Mouse (Mus musculus) heart, embryonic 14.5 days (tissue): ENCODE data around the gene Rictor. TPM values are rescaled to one million over a fixed set of nuclear protein-coding genes. Genes with fewer than 3 reads are reported as not detected.
"Not testable (repeated sequence)": the region's sequence is repeated elsewhere in the genome, so short reads cannot be mapped to it uniquely, and the experiment has no call there.

Source experiments
- ATAC-seq: fragments of 200-750 bp; cut with Nextera tagmentation; 2 replicates; pipeline ENCODE4 v1.8.0; 2017; ENCODE audit warnings: low read depth, moderate TSS enrichment; ENCODE audit not compliant: insufficient number of reproducible peaks, insufficient read depth, low FRiP score
- H3K27ac ChIP-seq, 2 experiments: fragments of 200-500 bp in 1 of 2; fragments of 300-500 bp in 1 of 2; sonication (generic) in 1 of 2; replicated peaks in 1 of 2; 2 replicates each; pipeline ENCODE4 v1.5.1; 2012 to 2014; ENCODE audit warnings: low read depth in 2 of 2, low read length in 2 of 2, control low read depth in 1 of 2, mild to moderate bottlenecking in 1 of 2, mixed read lengths in 1 of 2; ENCODE audit not compliant: control insufficient read depth in 1 of 2, insufficient read depth in 1 of 2
- H3K27me3 ChIP-seq: fragments of 300-500 bp; sonication (generic); 2 replicates; pipeline ENCODE4 v1.6.1; 2014; ENCODE audit warnings: mild to moderate bottlenecking, low read length, control low read depth; ENCODE audit not compliant: control insufficient read depth, insufficient read depth
- H3K36me3 ChIP-seq: fragments of 300-500 bp; sonication (generic); 2 replicates; pipeline ENCODE4 v1.6.1; 2014; ENCODE audit warnings: mild to moderate bottlenecking, control low read depth, low read length, mixed read lengths; ENCODE audit not compliant: control insufficient read depth, insufficient read depth
- H3K4me1 ChIP-seq, 2 experiments: fragments of 200-500 bp in 1 of 2; fragments of 300-500 bp in 1 of 2; sonication (generic) in 1 of 2; 2 replicates each; pipeline ENCODE4 v1.6.1; 2012 to 2014; ENCODE audit warnings: low read length in 2 of 2, control low read depth in 1 of 2, mixed read lengths in 1 of 2; ENCODE audit not compliant: control insufficient read depth in 2 of 2, insufficient read depth in 2 of 2
- H3K4me2 ChIP-seq: fragments of 300-500 bp; sonication (generic); 2 replicates; pipeline ENCODE4 v1.6.1; 2014; ENCODE audit warnings: mild to moderate bottlenecking, low read length
- H3K4me3 ChIP-seq, 2 experiments: fragments of 200-500 bp in 1 of 2; fragments of 300-500 bp in 1 of 2; sonication (generic) in 1 of 2; 2 replicates each; pipeline ENCODE4 v1.5.1; 2012 to 2014; ENCODE audit warnings: low read length in 2 of 2, mild to moderate bottlenecking in 2 of 2, control low read depth in 1 of 2, low read depth in 1 of 2, moderate library complexity in 1 of 2; ENCODE audit not compliant: control insufficient read depth in 1 of 2, insufficient read depth in 1 of 2
- H3K9ac ChIP-seq: fragments of 300-500 bp; sonication (generic); 2 replicates; pipeline ENCODE4 v1.6.1; 2014; ENCODE audit warnings: mild to moderate bottlenecking, low read length
- H3K9me3 ChIP-seq: fragments of 300-500 bp; sonication (generic); 2 replicates; pipeline ENCODE4 v1.6.1; 2016; ENCODE audit warnings: low read length, control low read depth; ENCODE audit not compliant: control insufficient read depth
- WGBS: fragments of 180-500 bp; shearing (Covaris S2); extraction: QIAGEN DNeasy Blood & Tissue Kit; methylation state at CpG from one replicate; pipeline ENCODE4 v1.1.7; 2014; 5-methylcytosine and 5-hydroxymethylcytosine counted together
- polyA plus RNA-seq: library from polyadenylated mRNA; unstranded; fragments of >200 nt; fragmentation: Nextera tagmentation; extraction: Ambion mirVana; gene quantifications from 2 replicates; pipeline ENCODE4 v1.2.1, GENCODE M21; 2014

The Rictor gene
- polyA plus RNA-seq, 1 experiment from 2014 or later, result 30.2 TPM

- Histone ChIP-seq H3K4me3 (no peak overlapping the region), H3K4me1 (no peaks in the 10 kb centered on the region), H3K36me3 (peaks cover 90% of the 10 kb centered on the region), H3K4me2 (no peak overlapping the region), H3K27ac (no peak overlapping the region), H3K9ac (no peak overlapping the region), H3K9me3 (no peaks in the 10 kb centered on the region), H3K27me3 (no peaks in the 10 kb centered on the region)
- ATAC-seq, result no peak
- 78% methylated on average over 3 of the region's 3 CpGs for WGBS
These were observed 64.1 kb downstream of the Rictor start for GRCm38 (mm10) chr15:6772265-6772664.

DNA sequence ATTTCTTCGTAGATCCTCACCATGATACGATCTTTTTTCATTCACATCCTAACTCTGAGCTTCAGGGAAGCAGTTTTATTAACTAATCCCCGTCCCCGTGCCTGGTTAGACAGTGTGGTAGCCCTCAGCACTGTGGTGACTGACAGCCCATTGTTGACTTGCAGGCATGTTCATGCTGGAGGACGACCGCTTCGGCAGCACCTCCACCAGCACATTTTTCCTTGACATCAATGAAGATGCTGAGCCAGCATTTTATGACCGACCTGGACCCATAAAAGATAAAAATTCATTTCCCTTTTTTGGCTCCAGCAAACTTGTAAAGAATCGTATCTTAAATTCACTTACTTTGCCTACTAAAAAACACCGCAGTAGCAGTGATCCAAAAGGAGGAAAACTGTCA is 78.0 kb downstream of the Rictor start:
- H3K4me1 ChIP-seq, result no peaks in the 10 kb centered on the region

GRCm38 (mm10) chr15:6787236-6787635 is 79.1 kb downstream of the Rictor start:
- Histone ChIP-seq H3K4me3 (no peak overlapping the region), H3K9me3 (no peaks in the 10 kb centered on the region), H3K4me2 (no peak overlapping the region), H3K4me1 (no peaks in the 10 kb centered on the region), H3K9ac (no peak overlapping the region), H3K27ac (no peak overlapping the region), H3K36me3 (peaks cover 93% of the 10 kb centered on the region), H3K27me3 (no peaks in the 10 kb centered on the region)
- no peak for ATAC-seq
- WGBS, result 93% methylated on average over 10 of the region's 10 CpGs

More for the DNA sequence above, 78.0 kb downstream of the Rictor start:
- Histone ChIP-seq H3K27ac (no peak overlapping the region), H3K9me3 (no peaks in the 10 kb centered on the region), H3K9ac (no peak overlapping the region), H3K27me3 (no peaks in the 10 kb centered on the region), H3K4me2 (no peak overlapping the region), H3K36me3 (peaks cover 94% of the 10 kb centered on the region), H3K4me3 (no peak overlapping the region)
- WGBS, result 90% methylated on average over 10 of the region's 10 CpGs
- ATAC-seq, result no peak

DNA sequence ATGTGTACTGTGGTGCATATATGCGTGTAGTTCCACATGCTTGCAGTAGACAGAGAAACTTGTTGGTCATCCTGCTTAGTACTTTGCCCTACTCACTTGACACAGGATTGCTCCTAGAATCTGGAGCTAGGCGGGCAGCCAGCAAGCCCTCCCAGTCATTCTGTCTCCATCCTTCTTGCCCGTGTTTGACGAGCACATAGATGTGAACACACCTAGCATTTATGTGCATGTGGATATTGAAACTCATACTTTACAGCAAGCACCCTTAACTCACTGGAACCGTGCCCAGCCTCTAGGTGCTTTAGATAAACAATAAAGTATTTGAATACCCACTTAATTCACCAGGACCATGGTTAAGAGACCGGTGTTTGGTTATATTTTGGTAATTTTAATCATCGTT is 81.8 kb downstream of the Rictor start:
- no peaks in the 10 kb centered on the region for H3K27me3 ChIP-seq
- no peak for ATAC-seq
- H3K36me3 ChIP-seq, result peaks cover 95% of the 10 kb centered on the region
- H3K9ac ChIP-seq, result no peak overlapping the region
- no peak overlapping the region for H3K4me2 ChIP-seq
- no peaks in the 10 kb centered on the region for H3K9me3 ChIP-seq
- 83% methylated on average over 7 of the region's 7 CpGs for WGBS
- no peak overlapping the region for H3K27ac ChIP-seq
- H3K4me3 ChIP-seq, result no peak overlapping the region
- no peaks in the 10 kb centered on the region for H3K4me1 ChIP-seq

DNA sequence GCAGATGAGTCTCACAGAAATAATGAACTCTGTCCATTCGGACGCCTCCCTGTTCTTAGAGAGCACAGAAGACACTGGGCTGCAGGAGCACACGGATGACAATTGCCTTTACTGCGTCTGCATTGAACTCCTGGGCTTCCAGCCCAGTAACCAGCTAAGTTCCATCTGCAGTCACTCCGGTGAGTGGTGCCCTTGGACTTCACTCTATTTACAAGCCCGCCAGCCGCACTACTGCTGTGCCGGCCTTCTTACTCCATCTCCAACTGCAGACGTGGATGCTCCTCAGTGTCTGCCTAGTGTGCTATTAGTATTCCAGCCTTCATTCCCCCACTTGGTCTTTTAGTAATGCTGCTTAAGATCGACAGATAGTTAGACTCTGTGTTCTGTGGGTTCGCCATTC is 83.5 kb downstream of the Rictor start:
- Histone ChIP-seq H3K27me3 (no peaks in the 10 kb centered on the region), H3K27ac (no peak overlapping the region), H3K4me3 (no peak overlapping the region), H3K36me3 (peaks cover 97% of the 10 kb centered on the region), H3K4me1 (no peaks in the 10 kb centered on the region), H3K9me3 (no peaks in the 10 kb centered on the region), H3K4me2 (no peak overlapping the region), H3K9ac (no peak overlapping the region)
- ATAC-seq, result no peak
- WGBS, result 91% methylated on average over 11 of the region's 11 CpGs

DNA sequence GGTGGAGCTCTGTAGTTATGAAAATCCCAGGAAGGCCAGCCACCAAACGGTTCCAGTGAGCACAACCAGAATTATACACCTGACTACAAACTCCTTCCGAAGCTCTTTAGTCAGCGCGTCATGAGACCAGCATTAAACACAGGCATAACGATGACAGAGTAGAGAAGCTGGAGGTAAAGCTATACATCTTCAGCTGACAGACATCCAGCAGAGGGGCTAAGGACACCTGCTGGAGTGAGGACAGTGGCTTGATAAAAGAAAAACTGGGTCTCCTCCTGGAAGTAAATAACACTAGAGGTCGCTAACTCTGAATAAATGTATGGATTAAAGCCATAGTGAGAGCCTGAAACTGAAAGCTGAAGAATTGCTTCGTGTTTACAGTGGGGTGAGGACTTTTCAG is 84.7 kb downstream of the Rictor start:
- H3K9me3 ChIP-seq, result no peaks in the 10 kb centered on the region
- no peak for ATAC-seq
- no peak overlapping the region for H3K4me3 ChIP-seq
- H3K9ac ChIP-seq, result no peak overlapping the region
- no peaks in the 10 kb centered on the region for H3K27me3 ChIP-seq
- no peaks in the 10 kb centered on the region for H3K4me1 ChIP-seq
- 84% methylated on average over 7 of the region's 7 CpGs for WGBS
- peaks cover 97% of the 10 kb centered on the region for H3K36me3 ChIP-seq
- no peak overlapping the region for H3K4me2 ChIP-seq
- H3K27ac ChIP-seq, result no peak overlapping the region

- not testable (repeated sequence) for H3K27me3 ChIP-seq, H3K4me1 ChIP-seq, H3K9me3 ChIP-seq, H3K9ac ChIP-seq, H3K4me3 ChIP-seq, ATAC-seq, H3K27ac ChIP-seq, H3K4me2 ChIP-seq
- WGBS, result 96% methylated on average over 8 of the region's 8 CpGs
- peaks cover 41% of the 10 kb centered on the region for H3K36me3 ChIP-seq
These were observed 93.0 kb downstream of the Rictor start for GRCm38 (mm10) chr15:6801212-6801611.

DNA sequence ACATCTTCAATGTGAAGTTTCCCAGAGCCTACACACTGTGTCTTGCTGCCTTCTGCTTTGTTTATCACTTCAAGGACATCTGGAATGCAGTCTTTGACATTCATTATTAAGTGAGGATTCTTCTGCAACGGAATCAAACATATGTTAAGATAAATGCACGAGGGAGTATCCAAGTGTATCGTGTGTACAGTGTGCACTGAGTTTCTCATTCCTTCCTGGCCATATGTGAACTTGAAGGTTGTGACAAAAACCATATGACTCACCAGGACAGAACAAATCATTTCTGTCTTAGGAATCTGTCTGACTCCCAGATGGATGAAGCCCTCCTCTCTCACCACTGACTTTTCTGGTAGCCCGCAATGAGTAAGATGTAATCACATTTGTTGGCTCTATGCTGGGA is 107.6 kb downstream of the Rictor start:
- H3K9me3 ChIP-seq, result peaks cover 8% of the 10 kb centered on the region; the same call in 1 of the 2 replicates
- ATAC-seq, result no peak
- no peak overlapping the region for H3K4me3 ChIP-seq
- no peak overlapping the region for H3K27ac ChIP-seq
- H3K27me3 ChIP-seq, result no peaks in the 10 kb centered on the region
- no peak overlapping the region for H3K9ac ChIP-seq
- H3K4me1 ChIP-seq, result no peaks in the 10 kb centered on the region
- no peak overlapping the region for H3K4me2 ChIP-seq
- WGBS, result 63% methylated on average over 4 of the region's 4 CpGs
- no peaks in the 10 kb centered on the region for H3K36me3 ChIP-seq
